Mouse (Mus musculus) ES-E14 (cell line): ENCODE data around the gene Ccdc12. TPM values are rescaled to one million over a fixed set of nuclear protein-coding genes. Genes with fewer than 3 reads are reported as not detected.

Experiments used
- DNase-seq: peaks from one replicate; pipeline ENCODE4 v3.0.0-alpha.2; 2013; ENCODE audit warnings: low read depth, low spot score
- H3K27ac ChIP-seq: 2 replicates; pipeline ENCODE4 v1.5.1; 2012; ENCODE audit warnings: low read depth, mild to moderate bottlenecking, low read length, moderate library complexity, mixed read lengths; ENCODE audit not compliant: poor library complexity, insufficient read depth, severe bottlenecking
- H3K36me3 ChIP-seq: 2 replicates; pipeline ENCODE4 v1.6.1; 2012; ENCODE audit warnings: mild to moderate bottlenecking, low read length, moderate library complexity, mixed read lengths; ENCODE audit not compliant: control insufficient read depth, poor library complexity, insufficient read depth, severe bottlenecking
- H3K4me1 ChIP-seq, 2 experiments: fragments of 150-350 bp in 1 of 2; sonication (generic) in 1 of 2; 2 replicates each; pipeline ENCODE4 v1.6.1; 2012; ENCODE audit warnings: low read length in 2 of 2, mild to moderate bottlenecking in 1 of 2, mixed read lengths in 1 of 2; ENCODE audit not compliant: control insufficient read depth in 2 of 2, insufficient read depth in 2 of 2, poor library complexity in 1 of 2
- H3K4me3 ChIP-seq, 2 experiments: fragments of 150-350 bp in 1 of 2; sonication (generic) in 1 of 2; 2 replicates each; pipeline ENCODE4 v1.5.1; 2012; ENCODE audit warnings: low read length in 2 of 2, low read depth in 1 of 2, mild to moderate bottlenecking in 1 of 2, mixed read lengths in 1 of 2; ENCODE audit not compliant: insufficient read depth in 1 of 2, poor library complexity in 1 of 2, severe bottlenecking in 1 of 2
- H3K9ac ChIP-seq: 2 replicates; pipeline ENCODE4 v1.6.1; 2012; ENCODE audit warnings: low read depth, mild to moderate bottlenecking, low read length, mixed read lengths; ENCODE audit not compliant: poor library complexity, insufficient read depth, severe bottlenecking
- H3K9me3 ChIP-seq: fragments of 150-350 bp; sonication (generic); 2 replicates; pipeline ENCODE4 v1.6.1; 2012; ENCODE audit warnings: low read depth, mild to moderate bottlenecking, low read length; ENCODE audit not compliant: control insufficient read depth, insufficient read depth
- CHD2 ChIP-seq: IDR thresholded peaks from 2 replicates; pipeline ENCODE4 v1.6.1; 2014; ENCODE audit warnings: mild to moderate bottlenecking, low read depth, low read length, inconsistent platforms
- HCFC1 ChIP-seq: IDR thresholded peaks from 2 replicates; pipeline ENCODE4 v1.6.1; 2012; ENCODE audit warnings: low read length, inconsistent platforms, borderline replicate concordance; ENCODE audit not compliant: insufficient read depth
- MAFK ChIP-seq: IDR thresholded peaks from 2 replicates; pipeline ENCODE4 v1.6.1; 2014; ENCODE audit warnings: mild to moderate bottlenecking, low read depth, low read length, inconsistent platforms; ENCODE audit not compliant: insufficient read depth
- ZC3H11A ChIP-seq: IDR thresholded peaks from 2 replicates; pipeline ENCODE4 v1.6.1; 2012; ENCODE audit warnings: low read depth, mild to moderate bottlenecking, inconsistent platforms, low read length, borderline replicate concordance
- ZNF384 ChIP-seq: IDR thresholded peaks from 2 replicates; pipeline ENCODE4 v1.6.1; 2012; ENCODE audit warnings: low read depth, low read length, inconsistent platforms
- in situ Hi-C, 2 experiments: fragments of 600-800 bp; cut with MboI; formaldehyde crosslinking; loops; one replicate each; pipeline ENCODE4 v1.15.1; 2025; ENCODE audit warnings: low sequenced_read_pairs in 2 of 2, inconsistent platforms in 1 of 2; ENCODE audit not compliant: unreplicated experiment in 2 of 2
- total RNA-seq: library from RNA; depleted of rRNA; stranded (reverse); fragments of 300-350 nt; gene quantifications from 2 replicates; pipeline ENCODE4 v1.2.3, GENCODE M21; 2012

The Ccdc12 gene
- total RNA-seq, 1 experiment: 79.9 TPM

DNA sequence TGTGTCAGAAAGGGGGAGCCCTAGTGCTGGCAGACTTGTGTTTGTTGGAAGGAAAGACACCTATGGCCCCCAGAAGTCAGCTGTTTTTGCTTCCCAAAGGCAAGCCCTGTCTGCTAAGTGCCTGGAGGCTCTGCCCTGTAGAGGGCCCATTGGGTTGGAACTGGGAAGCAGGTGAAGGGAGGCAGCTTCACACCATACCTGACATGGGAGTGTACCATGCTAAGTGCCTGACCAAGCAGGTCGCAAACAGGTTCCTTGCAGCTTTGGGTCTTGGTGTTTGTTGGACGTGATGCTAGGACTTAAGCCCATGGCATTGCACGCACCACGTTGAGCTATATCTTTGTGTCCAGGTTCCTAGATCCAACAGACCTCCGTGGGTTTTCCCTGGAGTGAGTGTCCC lies 40.1 kb downstream of the Ccdc12 start:
- DNase-seq: no peak
- no peak overlapping the region for H3K9ac ChIP-seq
- no peak overlapping the region for H3K4me3 ChIP-seq
- H3K27ac ChIP-seq: no peak overlapping the region
- TF ChIP-seq ZC3H11A (no peak), HCFC1 (no peak), ZNF384 (no peak), CHD2 (no peak), MAFK (no peak)
- H3K9me3 ChIP-seq: no peaks in the 10 kb centered on the region
- in situ Hi-C loops: no loop called here
- H3K4me1 ChIP-seq: peaks cover 0 to 6% of the 10 kb centered on the region in 2 experiments; a peak in 1 of 4 replicates
- peaks cover 5% of the 10 kb centered on the region; the same call in 1 of the 2 replicates for H3K36me3 ChIP-seq

DNA sequence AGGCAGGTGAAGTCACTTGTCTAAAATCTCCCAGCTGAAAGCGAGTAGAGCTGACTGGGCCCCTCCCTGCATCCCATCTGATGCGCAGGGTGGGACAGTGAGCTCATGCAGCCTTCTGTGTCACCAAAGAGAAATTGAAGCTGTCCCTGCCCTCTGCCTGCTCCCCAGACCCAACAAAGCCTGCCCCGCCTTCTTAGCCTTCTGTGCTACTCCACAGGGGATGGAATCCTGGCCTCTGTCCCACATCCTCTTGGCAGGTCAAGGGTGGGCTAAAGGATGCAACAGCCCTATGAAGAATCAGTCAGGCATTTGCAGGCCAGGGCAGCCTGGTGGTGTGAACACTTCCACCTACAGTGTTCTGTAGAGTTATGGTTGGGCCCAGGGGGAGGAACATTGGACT lies 41.2 kb downstream of the Ccdc12 start:
- Histone ChIP-seq H3K4me1 (peaks cover 0 to 6% of the 10 kb centered on the region in 2 experiments; a peak in 1 of 4 replicates), H3K4me3 (no peak overlapping the region), H3K9me3 (no peaks in the 10 kb centered on the region), H3K36me3 (peaks cover 5% of the 10 kb centered on the region; the same call in 1 of the 2 replicates), H3K9ac (no peak overlapping the region), H3K27ac (no peak overlapping the region)
- TF ChIP-seq ZNF384: no peak
- no peak for DNase-seq
- in situ Hi-C loops: no loop called here

DNA sequence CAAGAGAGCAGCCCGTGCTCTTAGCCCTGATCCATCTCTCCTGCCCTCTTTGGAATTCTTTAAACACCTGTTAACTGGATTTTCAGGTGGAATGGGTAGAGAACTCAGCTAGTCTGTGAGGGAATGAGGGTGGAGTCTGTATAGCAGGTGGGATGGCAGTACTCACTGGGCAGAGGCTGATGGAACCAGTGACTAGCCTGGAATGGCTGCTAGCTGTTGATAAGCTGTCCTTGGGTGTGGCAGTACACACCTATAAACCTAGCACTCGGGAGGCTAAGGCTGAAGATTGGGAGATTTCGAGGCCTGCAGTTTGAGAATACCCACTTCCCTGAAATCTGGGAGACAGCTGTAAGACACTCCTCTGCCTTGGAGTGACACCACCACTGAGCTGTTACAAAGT lies 43.3 kb downstream of the Ccdc12 start:
- TF ChIP-seq MAFK (no peak), CHD2 (no peak), ZC3H11A (no peak), ZNF384 (no peak), HCFC1 (no peak)
- in situ Hi-C loops: no loop called here
- no peak overlapping the region for H3K9ac ChIP-seq
- H3K36me3 ChIP-seq: no peaks in the 10 kb centered on the region; the same call in 1 of the 2 replicates
- H3K4me1 ChIP-seq: peaks cover 0 to 6% of the 10 kb centered on the region in 2 experiments; a peak in 1 of 4 replicates
- H3K4me3 ChIP-seq: no peak overlapping the region
- no peak for DNase-seq
- no peaks in the 10 kb centered on the region for H3K9me3 ChIP-seq
- H3K27ac ChIP-seq: no peak overlapping the region

DNA sequence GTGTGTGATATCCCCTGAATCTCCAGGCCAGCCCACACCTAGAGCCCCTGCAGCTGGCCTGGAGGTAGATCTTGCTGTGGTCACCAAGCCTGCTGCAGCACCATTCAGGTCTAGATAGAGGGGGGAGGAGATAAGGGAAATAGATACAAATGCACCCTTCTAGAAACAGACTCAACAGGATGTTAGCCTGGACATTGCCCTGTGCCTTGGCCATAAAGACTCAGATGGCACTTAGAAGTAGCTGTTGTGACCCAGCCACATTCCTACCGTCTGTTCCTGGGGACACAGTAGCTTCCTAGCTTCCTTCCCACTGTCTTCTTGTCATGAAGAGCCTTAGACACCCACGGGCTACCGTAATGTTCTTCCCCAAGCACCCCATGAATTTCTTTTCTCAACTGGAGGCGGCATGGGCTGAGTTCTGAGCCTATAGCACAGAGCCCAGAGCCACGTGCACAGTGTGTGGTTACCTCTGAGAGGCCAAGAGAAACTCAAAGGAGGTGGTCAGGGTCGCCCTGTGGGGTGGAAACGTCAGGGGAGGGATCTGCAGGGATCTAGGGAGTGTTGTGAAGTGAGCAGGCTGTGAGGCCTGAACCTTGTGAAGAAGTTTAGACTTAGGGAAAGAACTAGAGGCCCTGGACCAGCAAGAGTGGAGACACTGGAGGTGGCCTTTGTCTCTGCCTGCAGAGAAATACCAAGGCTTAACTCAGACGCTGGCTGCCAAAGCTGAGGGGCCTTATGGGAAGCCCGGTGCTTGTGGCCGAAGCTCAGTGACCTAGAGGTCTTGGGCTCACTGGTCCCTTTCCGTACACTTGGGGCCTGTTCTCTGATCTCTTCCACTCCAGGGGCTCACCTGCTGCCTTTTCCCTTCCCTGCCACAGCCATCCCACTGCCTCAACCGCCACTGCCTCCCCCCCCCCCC lies 45.1 kb downstream of the Ccdc12 start:
- Histone ChIP-seq H3K36me3 (no peaks in the 10 kb centered on the region; the same call in 1 of the 2 replicates), H3K9me3 (no peaks in the 10 kb centered on the region), H3K9ac (no peak overlapping the region), H3K4me3 (no peak overlapping the region), H3K4me1 (peaks cover 0 to 6% of the 10 kb centered on the region in 2 experiments; a peak in 1 of 4 replicates), H3K27ac (no peak overlapping the region)
- in situ Hi-C loops: no loop called here
- DNase-seq: no peak
- no peak for TF ChIP-seq CHD2
- TF ChIP-seq ZC3H11A: no peak
- no peak for TF ChIP-seq ZNF384
- TF ChIP-seq MAFK: no peak
- TF ChIP-seq HCFC1: no peak
